Mouse (Mus musculus) lung, embryonic 15.5 days (tissue): ENCODE data around the gene Olfr1000. TPM values are rescaled to one million over a fixed set of nuclear protein-coding genes. Genes with fewer than 3 reads are reported as not detected.
"Not testable (repeated sequence)": the region's sequence is repeated elsewhere in the genome, so short reads cannot be mapped to it uniquely, and the experiment has no call there.

Source experiments
- ATAC-seq: fragments of 200-750 bp; cut with Nextera tagmentation; 2 replicates; pipeline ENCODE4 v1.8.0; 2017; ENCODE audit warnings: moderate number of reproducible peaks, borderline replicate concordance; ENCODE audit not compliant: low FRiP score, low TSS enrichment; ENCODE audit errors: extremely low read depth
- H3K27ac ChIP-seq: fragments of 300-500 bp; sonication (generic); 2 replicates; pipeline ENCODE4 v1.5.1; 2015; ENCODE audit warnings: moderate library complexity, mild to moderate bottlenecking, inconsistent platforms
- H3K27me3 ChIP-seq: fragments of 300-500 bp; sonication (generic); 2 replicates; pipeline ENCODE4 v1.6.1; 2015; ENCODE audit warnings: inconsistent platforms
- H3K36me3 ChIP-seq: fragments of 300-500 bp; sonication (generic); 2 replicates; pipeline ENCODE4 v1.6.1; 2015; ENCODE audit warnings: inconsistent platforms
- H3K4me1 ChIP-seq: fragments of 300-500 bp; sonication (generic); 2 replicates; pipeline ENCODE4 v1.6.1; 2015; ENCODE audit warnings: inconsistent platforms
- H3K4me2 ChIP-seq: fragments of 300-500 bp; sonication (generic); 2 replicates; pipeline ENCODE4 v1.6.1; 2015; ENCODE audit warnings: inconsistent platforms, mild to moderate bottlenecking, moderate library complexity
- H3K4me3 ChIP-seq: fragments of 300-500 bp; sonication (generic); 2 replicates; pipeline ENCODE4 v1.5.1; 2015; ENCODE audit warnings: mild to moderate bottlenecking, inconsistent platforms
- H3K9ac ChIP-seq: fragments of 300-500 bp; sonication (generic); 2 replicates; pipeline ENCODE4 v1.6.1; 2015; ENCODE audit warnings: inconsistent platforms
- H3K9me3 ChIP-seq: fragments of 300-500 bp; sonication (generic); 2 replicates; pipeline ENCODE4 v1.6.1; 2016; ENCODE audit warnings: inconsistent platforms
- WGBS: fragments of 180-500 bp; shearing (Covaris S2); methylation state at CpG from one replicate; pipeline ENCODE4 v1.1.7; 2015; 5-methylcytosine and 5-hydroxymethylcytosine counted together
- polyA plus RNA-seq: library from polyadenylated mRNA; unstranded; fragments of >200 nt; fragmentation: Nextera tagmentation; extraction: Ambion mirVana; gene quantifications from 2 replicates; pipeline ENCODE4 v1.2.1, GENCODE M21; 2015

Olfr1000 gene
- not detected in 2 replicates for polyA plus RNA-seq

DNA sequence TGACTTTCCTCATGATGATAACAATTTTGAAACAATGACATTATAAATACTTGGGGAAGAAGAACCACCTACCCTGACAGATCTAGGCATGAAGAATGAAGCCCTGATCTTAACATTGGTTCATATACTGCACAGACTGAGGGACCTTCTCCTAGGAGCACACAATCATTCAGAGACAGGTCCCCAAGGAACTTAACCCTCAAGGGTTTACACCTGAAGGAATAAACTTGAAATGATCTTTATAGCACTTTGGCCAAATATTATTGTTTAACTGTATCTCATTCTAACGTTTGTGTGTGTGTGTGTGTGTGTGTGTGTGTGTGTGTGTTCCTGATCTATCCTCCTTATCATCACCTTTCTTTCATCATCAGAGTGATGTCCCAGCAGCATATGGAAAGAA is at the start of gene Olfr1000:
Olfr1000 (minus strand) TSS at position 101 of the 400 bp plus-strand sequence.
- Histone ChIP-seq H3K27me3 (no peaks in the 10 kb centered on the region), H3K27ac (no peak within 1 kb of the TSS), H3K9me3 (no peaks in the 10 kb centered on the region), H3K4me1 (no peaks in the 10 kb centered on the region), H3K9ac (no peak within 1 kb of the TSS), H3K36me3 (no peaks in the 10 kb centered on the region), H3K4me2 (no peak within 1 kb of the TSS), H3K4me3 (no peak within 1 kb of the TSS)
- WGBS: 44% methylated on average over 1 of the region's 1 CpGs
- ATAC-seq: no peak

DNA sequence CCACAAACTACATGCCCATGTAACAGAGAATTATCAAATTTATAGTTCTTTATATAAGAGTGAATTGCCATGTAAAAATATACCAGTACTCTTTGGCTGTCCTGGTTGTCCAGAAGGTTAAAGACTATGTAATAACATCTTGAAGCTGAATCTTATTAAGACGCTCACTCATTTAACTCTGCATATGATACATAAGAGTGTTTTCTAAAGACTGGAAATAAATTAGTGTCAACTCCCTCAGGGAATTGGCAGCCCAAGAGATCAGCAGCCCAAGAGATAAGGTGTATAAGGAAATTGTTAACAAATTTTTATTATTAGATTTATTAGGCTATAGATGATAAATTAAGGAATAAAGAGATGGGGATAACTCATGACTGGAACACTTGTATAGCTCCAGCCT is 38.9 kb upstream of the Olfr1000 start, which contains the start of gene Olfr1002:
Olfr1002 (minus strand) TSS at position 101 of the 400 bp plus-strand sequence.
- H3K4me2 ChIP-seq: no peak within 1 kb of the TSS
- H3K27me3 ChIP-seq: no peaks in the 10 kb centered on the region
- H3K9ac ChIP-seq: no peak within 1 kb of the TSS
- H3K36me3 ChIP-seq: no peaks in the 10 kb centered on the region
- no peak within 1 kb of the TSS for H3K27ac ChIP-seq
- H3K9me3 ChIP-seq: no peaks in the 10 kb centered on the region
- 85% methylated on average over 1 of the region's 1 CpGs for WGBS
- no peak within 1 kb of the TSS for H3K4me3 ChIP-seq
- H3K4me1 ChIP-seq: no peaks in the 10 kb centered on the region
- ATAC-seq: no peak

DNA sequence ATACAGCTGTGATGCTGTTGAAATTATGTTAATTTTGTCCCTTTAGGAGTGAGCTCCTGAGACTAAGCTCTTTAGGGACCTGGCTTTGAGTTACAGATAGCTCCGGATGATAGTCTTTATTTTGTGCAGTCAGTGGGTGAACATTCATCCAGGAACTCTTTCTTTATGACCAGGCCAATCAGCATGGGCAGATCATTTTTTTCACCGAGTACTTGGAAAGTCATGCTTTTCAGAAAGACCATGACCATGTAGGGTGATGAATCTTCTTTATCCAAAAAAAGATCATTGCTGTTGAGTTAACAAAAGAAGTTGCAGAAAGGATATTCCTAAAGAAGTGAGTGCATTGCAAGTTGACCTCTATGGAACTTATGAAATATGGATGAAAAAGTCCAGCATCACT is 23.1 kb downstream of the Olfr1000 start, which contains the start of gene Olfr998:
Olfr998 (plus strand) TSS at position 301 of the 400 bp plus-strand sequence.
- not testable (repeated sequence) for H3K36me3 ChIP-seq, ATAC-seq, H3K9ac ChIP-seq, H3K9me3 ChIP-seq, H3K27me3 ChIP-seq, H3K27ac ChIP-seq, H3K4me1 ChIP-seq, H3K4me2 ChIP-seq, H3K4me3 ChIP-seq
- 78% methylated on average over 2 of the region's 2 CpGs for WGBS

DNA sequence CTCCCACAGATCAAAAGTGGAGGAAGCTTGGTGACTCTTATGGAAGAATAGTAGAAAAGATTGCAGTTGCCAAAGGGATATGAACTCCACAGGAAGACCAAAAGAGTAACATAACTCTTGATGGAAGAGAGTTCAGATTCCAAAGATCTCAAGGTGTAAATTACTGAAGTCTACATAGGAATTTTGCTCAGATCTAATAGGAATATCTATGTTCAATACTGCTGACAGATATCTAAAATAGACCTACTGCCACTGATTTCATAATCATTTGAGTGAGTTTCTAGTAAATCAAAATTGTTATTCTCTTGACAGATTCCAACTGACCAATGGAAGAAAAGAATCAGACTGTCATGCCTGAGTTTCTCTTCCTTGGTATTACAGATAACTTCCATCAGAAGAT is 32.8 kb downstream of the Olfr1000 start, which contains the start of gene Olfr996:
Olfr996 (plus strand) TSS at position 301 of the 400 bp plus-strand sequence.
- H3K36me3 ChIP-seq: no peaks in the 10 kb centered on the region
- no peaks in the 10 kb centered on the region for H3K4me1 ChIP-seq
- H3K9me3 ChIP-seq: no peaks in the 10 kb centered on the region
- no peak within 1 kb of the TSS for H3K4me2 ChIP-seq
- no peak for ATAC-seq
- no peak within 1 kb of the TSS for H3K4me3 ChIP-seq
- no peaks in the 10 kb centered on the region for H3K27me3 ChIP-seq
- H3K9ac ChIP-seq: no peak within 1 kb of the TSS
- no peak within 1 kb of the TSS for H3K27ac ChIP-seq

DNA sequence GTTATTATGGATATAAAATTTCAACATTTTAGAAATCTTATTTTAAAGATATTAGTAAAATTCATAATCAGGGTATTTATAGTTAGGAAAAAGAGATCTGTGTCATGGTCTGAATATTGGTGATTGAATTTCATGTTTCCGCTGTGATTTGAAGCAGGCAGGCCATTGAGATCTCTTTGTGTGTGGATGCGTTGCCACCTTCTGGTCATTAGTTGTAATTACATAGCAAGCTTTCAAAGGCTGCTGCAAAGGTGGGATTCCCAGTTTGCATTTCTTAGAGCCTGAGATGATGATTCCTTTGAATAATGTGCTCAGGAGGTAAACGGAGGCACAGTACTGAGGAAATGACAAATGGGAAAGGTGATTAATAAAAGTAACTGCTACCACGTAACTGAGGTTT is 50.5 kb downstream of the Olfr1000 start:
- ATAC-seq: no peak

DNA sequence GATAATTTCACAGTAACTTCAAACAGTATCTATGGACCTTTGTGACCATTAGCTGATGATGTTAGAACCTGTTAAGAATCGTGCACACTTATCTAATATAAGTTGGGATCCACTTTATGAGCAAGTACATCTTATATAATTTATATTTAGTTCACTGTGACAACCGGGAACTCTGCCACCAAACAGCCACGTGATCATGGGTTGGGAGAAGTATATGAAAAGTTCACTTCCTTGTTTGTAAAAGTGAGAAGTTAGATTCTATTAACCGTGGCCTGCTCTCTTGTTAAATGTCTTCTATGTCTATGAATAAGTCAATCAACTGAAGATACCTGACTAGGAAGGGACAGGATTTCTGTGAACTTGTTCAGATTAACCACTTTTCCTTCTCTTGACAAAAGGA is 51.5 kb downstream of the Olfr1000 start:
- no peak overlapping the region for H3K4me3 ChIP-seq
- no peaks in the 10 kb centered on the region for H3K4me1 ChIP-seq
- no peak overlapping the region for H3K27ac ChIP-seq
- H3K9ac ChIP-seq: no peak overlapping the region
- no peaks in the 10 kb centered on the region for H3K27me3 ChIP-seq
- H3K4me2 ChIP-seq: no peak overlapping the region
- WGBS: 38% methylated on average over 4 of the region's 4 CpGs
- no peaks in the 10 kb centered on the region for H3K36me3 ChIP-seq
- H3K9me3 ChIP-seq: no peaks in the 10 kb centered on the region
- ATAC-seq: no peak

More for the DNA sequence above, 50.5 kb downstream of the Olfr1000 start:
- no peaks in the 10 kb centered on the region for H3K36me3 ChIP-seq
- no peak overlapping the region for H3K27ac ChIP-seq
- H3K4me3 ChIP-seq: no peak overlapping the region
- no peaks in the 10 kb centered on the region for H3K9me3 ChIP-seq
- no peak overlapping the region for H3K9ac ChIP-seq
- no peak overlapping the region for H3K4me2 ChIP-seq
- H3K27me3 ChIP-seq: no peaks in the 10 kb centered on the region
- no peaks in the 10 kb centered on the region for H3K4me1 ChIP-seq
- 17% methylated on average over 4 of the region's 4 CpGs for WGBS

Other genes starting within 250 kb of the Olfr1000 start
- not detected in 2 replicates for gene Olfr988, start 248.7 kb downstream of the Olfr1000 start, polyA plus RNA-seq
- not detected in 2 replicates for gene Olfr992, start 202.4 kb downstream of the Olfr1000 start, polyA plus RNA-seq
- not detected in 2 replicates for gene Olfr993, start 197.0 kb downstream of the Olfr1000 start, polyA plus RNA-seq
- not detected in 2 replicates for gene Olfr994, start 175.5 kb downstream of the Olfr1000 start, polyA plus RNA-seq
- gene Olfr995, start 168.3 kb downstream of the Olfr1000 start, polyA plus RNA-seq: not detected in 2 replicates
- 0.34 and 0.50 TPM in 2 replicates for gene 4833423E24Rik, start 92.9 kb downstream of the Olfr1000 start, polyA plus RNA-seq
- not detected in 2 replicates for gene Olfr996, start 32.7 kb downstream of the Olfr1000 start, polyA plus RNA-seq
- gene Olfr998, start 23.0 kb downstream of the Olfr1000 start, polyA plus RNA-seq: not detected in 2 replicates
- gene Olfr1002, start 38.8 kb upstream of the Olfr1000 start, polyA plus RNA-seq: not detected in 2 replicates
- gene Olfr154, start 52.6 kb upstream of the Olfr1000 start, polyA plus RNA-seq: not detected in 2 replicates
- gene Olfr1006, start 66.9 kb upstream of the Olfr1000 start, polyA plus RNA-seq: not detected in 2 replicates
- not detected in 2 replicates for gene Olfr1008, start 77.5 kb upstream of the Olfr1000 start, polyA plus RNA-seq
- gene Olfr1009, start 103.5 kb upstream of the Olfr1000 start, polyA plus RNA-seq: not detected in 2 replicates
- not detected in 2 replicates for gene Olfr1012, start 150.9 kb upstream of the Olfr1000 start, polyA plus RNA-seq
- not detected in 2 replicates for gene Olfr1013, start 155.2 kb upstream of the Olfr1000 start, polyA plus RNA-seq
- gene Olfr1014, start 160.8 kb upstream of the Olfr1000 start, polyA plus RNA-seq: not detected in 2 replicates
- gene Olfr1015, start 170.1 kb upstream of the Olfr1000 start, polyA plus RNA-seq: not detected in 2 replicates
- gene Olfr1016, start 190.6 kb upstream of the Olfr1000 start, polyA plus RNA-seq: not detected in 2 replicates
- gene Olfr1018, start 206.6 kb upstream of the Olfr1000 start, polyA plus RNA-seq: not detected in 2 replicates
- gene Olfr1019, start 233.6 kb upstream of the Olfr1000 start, polyA plus RNA-seq: not detected in 2 replicates
- not detected in 2 replicates for gene Olfr1020, start 235.1 kb upstream of the Olfr1000 start, polyA plus RNA-seq